Mouse (Mus musculus) thymus, adult 2 months (tissue): ENCODE measurements around the gene Olfr92.

Experiments
- CTCF ChIP-seq: fragments of 200-500 bp; IDR thresholded peaks from 2 replicates; pipeline ENCODE4 v1.5.1; 2012; ENCODE audit warnings: mild to moderate bottlenecking, control low read depth, low read length, moderate library complexity, borderline replicate concordance; ENCODE audit not compliant: control insufficient read depth, poor library complexity, insufficient read depth; ENCODE audit errors: extremely low read depth
- POLR2A ChIP-seq: fragments of 200-500 bp; IDR thresholded peaks from 2 replicates; pipeline ENCODE4 v1.6.1; 2012; ENCODE audit warnings: mild to moderate bottlenecking, low read length, control low read depth, moderate library complexity; ENCODE audit not compliant: control insufficient read depth, poor library complexity, insufficient read depth; ENCODE audit errors: extremely low read depth

GRCm38 (mm10) chr17:37098178-37098577 is 21.7 kb downstream of the Olfr92 start, which contains the start of gene Olfr91:
- TF ChIP-seq CTCF (no peak), POLR2A (no peak)
